Mouse (Mus musculus): ENCODE results near the gene Agap2. TPM values are rescaled to one million over a fixed set of nuclear protein-coding genes. Genes with fewer than 3 reads are reported as not detected.
A peak's percentile ranks its signal among the peaks of the same experiment; 100 is the strongest.
"Not testable (repeated sequence)": the region's sequence is repeated elsewhere in the genome, so short reads cannot be mapped to it uniquely, and the experiment has no call there.

Gene Agap2
- polyA plus RNA-seq, 2 experiments = 0.32 to 5.3 TPM

- H3K4me1 ChIP-seq (ENCODE audit: control insufficient read depth, insufficient read depth, low read length) = peaks cover 11% of the 10 kb centered on the region; the same call in 1 of the 2 replicates
- no peak for TF ChIP-seq POLR2A (IDR thresholded peaks at IDR 0.05; ENCODE audit: borderline replicate concordance, extremely low read depth, insufficient read depth, insufficient read length)
- DNase-seq (ENCODE audit: low spot score) = peak; percentile 70
- peaks cover 11% of the 10 kb centered on the region; the same call in 1 of the 2 replicates for H3K27me3 ChIP-seq (ENCODE audit: control insufficient read depth, insufficient read depth, low read length)
- H3K9ac ChIP-seq (ENCODE audit: low read depth, low read length, severe bottlenecking) = peak within 1 kb of the TSS; percentile 79
- no peaks in the 10 kb centered on the region for H3K9me3 ChIP-seq (ENCODE audit: control insufficient read depth, low read length)
- H3K4me2 ChIP-seq (replicated peaks; ENCODE audit: low read depth, low read length, severe bottlenecking) = peak within 1 kb of the TSS; percentile 94
- H3K4me3 ChIP-seq (replicated peaks; ENCODE audit: low read length) = peak within 1 kb of the TSS; percentile 75
- 1% methylated on average over 33 of the region's 72 CpGs for WGBS
- no peak within 1 kb of the TSS for H3K27ac ChIP-seq (replicated peaks; ENCODE audit: low read depth, low read length)
- ATAC-seq (ENCODE audit: low FRiP score, low read depth) = no peak
- peaks cover 28% of the 10 kb centered on the region for H3K36me3 ChIP-seq (ENCODE audit: control insufficient read depth, insufficient read depth, low read length)
Observed at GRCm38 (mm10) chr10:127059968-127060916, 14.8 kb upstream of the Agap2 start, which contains the start of gene March9. Gene March9 (minus strand): TSS chr10:127060184.

- no peak for TF ChIP-seq POLR2A (IDR thresholded peaks at IDR 0.05; ENCODE audit: borderline replicate concordance, extremely low read depth, insufficient read depth, insufficient read length)
- ATAC-seq (ENCODE audit: low FRiP score, low read depth) (no peak), DNase-seq (ENCODE audit: low spot score) (no peak)
- Histone ChIP-seq H3K36me3 (ENCODE audit: control insufficient read depth, insufficient read depth, low read length) (peaks cover 32% of the 10 kb centered on the region), H3K4me2 (replicated peaks; ENCODE audit: low read depth, low read length, severe bottlenecking) (no peak overlapping the region), H3K9me3 (ENCODE audit: control insufficient read depth, low read length) (no peaks in the 10 kb centered on the region), H3K4me3 (replicated peaks; ENCODE audit: low read length) (no peak overlapping the region), H3K27me3 (ENCODE audit: control insufficient read depth, insufficient read depth, low read length) (peaks cover 11% of the 10 kb centered on the region; the same call in 1 of the 2 replicates), H3K9ac (ENCODE audit: low read depth, low read length, severe bottlenecking) (no peak overlapping the region), H3K4me1 (ENCODE audit: control insufficient read depth, insufficient read depth, low read length) (peaks cover 11% of the 10 kb centered on the region; the same call in 1 of the 2 replicates), H3K27ac (replicated peaks; ENCODE audit: low read depth, low read length) (no peak overlapping the region)
- WGBS = 48% methylated on average over 5 of the region's 5 CpGs
Observed at GRCm38 (mm10) chr10:127061085-127061484, 14.0 kb upstream of the Agap2 start.

GRCm38 (mm10) chr10:127061513-127061912, 13.6 kb upstream of the Agap2 start:
- peaks cover 32% of the 10 kb centered on the region for H3K36me3 ChIP-seq (ENCODE audit: control insufficient read depth, insufficient read depth, low read length)
- H3K9me3 ChIP-seq (ENCODE audit: control insufficient read depth, low read length) = no peaks in the 10 kb centered on the region
- H3K4me2 ChIP-seq (replicated peaks; ENCODE audit: low read depth, low read length, severe bottlenecking) = no peak overlapping the region
- H3K27me3 ChIP-seq (ENCODE audit: control insufficient read depth, insufficient read depth, low read length) = peaks cover 11% of the 10 kb centered on the region; the same call in 1 of the 2 replicates
- no peak overlapping the region for H3K4me3 ChIP-seq (replicated peaks; ENCODE audit: low read length)
- TF ChIP-seq POLR2A (IDR thresholded peaks at IDR 0.05; ENCODE audit: borderline replicate concordance, extremely low read depth, insufficient read depth, insufficient read length) = no peak
- no peak for ATAC-seq (ENCODE audit: low FRiP score, low read depth)
- no peak overlapping the region for H3K9ac ChIP-seq (ENCODE audit: low read depth, low read length, severe bottlenecking)
- H3K4me1 ChIP-seq (ENCODE audit: control insufficient read depth, insufficient read depth, low read length) = peaks cover 11% of the 10 kb centered on the region; the same call in 1 of the 2 replicates
- DNase-seq (ENCODE audit: low spot score) = no peak
- WGBS = 78% methylated on average over 2 of the region's 2 CpGs
- no peak overlapping the region for H3K27ac ChIP-seq (replicated peaks; ENCODE audit: low read depth, low read length)

- peaks cover 11% of the 10 kb centered on the region; the same call in 1 of the 2 replicates for H3K27me3 ChIP-seq (ENCODE audit: control insufficient read depth, insufficient read depth, low read length)
- not testable (repeated sequence) for H3K4me3 ChIP-seq (replicated peaks; ENCODE audit: low read length); DNase-seq (ENCODE audit: low spot score); H3K9me3 ChIP-seq (ENCODE audit: control insufficient read depth, low read length); H3K9ac ChIP-seq (ENCODE audit: low read depth, low read length, severe bottlenecking); H3K27ac ChIP-seq (replicated peaks; ENCODE audit: low read depth, low read length); ATAC-seq (ENCODE audit: low FRiP score, low read depth); H3K4me2 ChIP-seq (replicated peaks; ENCODE audit: low read depth, low read length, severe bottlenecking)
- WGBS = 87% methylated on average over 4 of the region's 4 CpGs
- H3K36me3 ChIP-seq (ENCODE audit: control insufficient read depth, insufficient read depth, low read length) = peaks cover 34% of the 10 kb centered on the region
- peaks cover 11% of the 10 kb centered on the region; the same call in 1 of the 2 replicates for H3K4me1 ChIP-seq (ENCODE audit: control insufficient read depth, insufficient read depth, low read length)
Observed at GRCm38 (mm10) chr10:127062101-127062500, 13.0 kb upstream of the Agap2 start.

- Histone ChIP-seq H3K36me3 (ENCODE audit: control insufficient read depth, insufficient read depth, low read length) (peaks cover 34% of the 10 kb centered on the region), H3K9ac (ENCODE audit: low read depth, low read length, severe bottlenecking) (no peak overlapping the region), H3K9me3 (ENCODE audit: control insufficient read depth, low read length) (no peaks in the 10 kb centered on the region), H3K27ac (replicated peaks; ENCODE audit: low read depth, low read length) (no peak overlapping the region), H3K4me3 (replicated peaks; ENCODE audit: low read length) (no peak overlapping the region), H3K27me3 (ENCODE audit: control insufficient read depth, insufficient read depth, low read length) (peaks cover 11% of the 10 kb centered on the region; the same call in 1 of the 2 replicates), H3K4me2 (replicated peaks; ENCODE audit: low read depth, low read length, severe bottlenecking) (no peak overlapping the region), H3K4me1 (ENCODE audit: control insufficient read depth, insufficient read depth, low read length) (peaks cover 11% of the 10 kb centered on the region; the same call in 1 of the 2 replicates)
- ATAC-seq (ENCODE audit: low FRiP score, low read depth) (no peak), DNase-seq (ENCODE audit: low spot score) (no peak)
- TF ChIP-seq POLR2A (IDR thresholded peaks at IDR 0.05; ENCODE audit: borderline replicate concordance, extremely low read depth, insufficient read depth, insufficient read length) = no peak
- 71% methylated on average over 5 of the region's 5 CpGs for WGBS
Observed at GRCm38 (mm10) chr10:127062503-127062902, 12.6 kb upstream of the Agap2 start.

Measured in limb, embryonic 14.5 days (tissue).